Mouse (Mus musculus): ENCODE results near the gene Spns3. TPM values are rescaled to one million over a fixed set of nuclear protein-coding genes. Genes with fewer than 3 reads are reported as not detected.

The Spns3 gene
- polyA plus RNA-seq, 1 experiment from 2014 or later: 0.25 TPM

- H3K9ac ChIP-seq (ENCODE audit: low read length): no peak overlapping the region
- H3K9me3 ChIP-seq (ENCODE audit: control insufficient read depth, low read length): no peaks in the 10 kb centered on the region
- no peak overlapping the region for H3K4me2 ChIP-seq (ENCODE audit: low read depth, low read length)
- peaks cover 7% of the 10 kb centered on the region for H3K4me1 ChIP-seq (replicated peaks; ENCODE audit: control insufficient read depth, insufficient read depth, low read length)
- WGBS: 90% methylated on average over 4 of the region's 4 CpGs
- H3K27me3 ChIP-seq (ENCODE audit: control insufficient read depth, insufficient read depth, low read depth, low read length): no peaks in the 10 kb centered on the region
- no peak for ATAC-seq (ENCODE audit: low read depth)
- H3K36me3 ChIP-seq (ENCODE audit: control insufficient read depth, insufficient read depth, low read length): no peaks in the 10 kb centered on the region
- H3K4me3 ChIP-seq (ENCODE audit: low read length): no peak overlapping the region
- no peak overlapping the region for H3K27ac ChIP-seq (ENCODE audit: low read length)
Measured at GRCm38 (mm10) chr11:72526190-72526589, 24.1 kb downstream of the Spns3 start.

- H3K36me3 ChIP-seq (ENCODE audit: control insufficient read depth, insufficient read depth, low read length): no peaks in the 10 kb centered on the region
- H3K4me2 ChIP-seq (ENCODE audit: low read depth, low read length): no peak overlapping the region
- H3K27me3 ChIP-seq (ENCODE audit: control insufficient read depth, insufficient read depth, low read depth, low read length): no peaks in the 10 kb centered on the region
- no peaks in the 10 kb centered on the region for H3K9me3 ChIP-seq (ENCODE audit: control insufficient read depth, low read length)
- no peak for ATAC-seq (ENCODE audit: low read depth)
- no peak overlapping the region for H3K4me3 ChIP-seq (ENCODE audit: low read length)
- no peak overlapping the region for H3K9ac ChIP-seq (ENCODE audit: low read length)
- H3K4me1 ChIP-seq (replicated peaks; ENCODE audit: control insufficient read depth, insufficient read depth, low read length): peaks cover 7% of the 10 kb centered on the region
- no peak overlapping the region for H3K27ac ChIP-seq (ENCODE audit: low read length)
- WGBS: 35% methylated on average over 4 of the region's 4 CpGs
Measured at GRCm38 (mm10) chr11:72523711-72524110, 26.6 kb downstream of the Spns3 start.

DNA sequence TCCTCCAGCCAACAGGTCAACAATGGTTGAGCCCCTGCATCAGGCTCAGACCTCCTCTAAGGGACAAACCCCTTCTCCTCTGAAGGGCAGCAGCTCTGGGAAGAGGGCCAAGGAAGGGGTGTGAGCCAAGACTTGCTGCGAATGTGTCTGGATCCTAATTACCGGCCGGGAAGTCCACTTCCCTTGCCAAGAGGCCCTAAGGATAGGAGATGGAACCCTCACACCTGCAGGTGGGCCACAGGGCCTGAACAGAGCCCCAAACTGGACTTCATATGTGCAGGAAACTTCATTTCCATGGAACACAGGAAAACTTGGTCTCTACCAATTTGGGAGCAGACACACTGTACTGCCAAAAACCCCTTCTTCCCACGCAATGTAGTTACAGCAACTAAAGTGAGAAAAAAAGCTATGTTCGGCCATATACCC is 27.7 kb downstream of the Spns3 start:
- Histone ChIP-seq H3K27ac (ENCODE audit: low read length) (no peak overlapping the region), H3K4me1 (replicated peaks; ENCODE audit: control insufficient read depth, insufficient read depth, low read length) (peaks cover 7% of the 10 kb centered on the region), H3K9ac (ENCODE audit: low read length) (no peak overlapping the region), H3K4me2 (ENCODE audit: low read depth, low read length) (no peak overlapping the region), H3K27me3 (ENCODE audit: control insufficient read depth, insufficient read depth, low read depth, low read length) (no peaks in the 10 kb centered on the region), H3K9me3 (ENCODE audit: control insufficient read depth, low read length) (no peaks in the 10 kb centered on the region), H3K4me3 (ENCODE audit: low read length) (no peak overlapping the region), H3K36me3 (ENCODE audit: control insufficient read depth, insufficient read depth, low read length) (no peaks in the 10 kb centered on the region)
- 38% methylated on average over 5 of the region's 5 CpGs for WGBS
- ATAC-seq (ENCODE audit: low read depth): 0 out of 2 replicates have a peak, but pooled peaks have one; percentile 54

DNA sequence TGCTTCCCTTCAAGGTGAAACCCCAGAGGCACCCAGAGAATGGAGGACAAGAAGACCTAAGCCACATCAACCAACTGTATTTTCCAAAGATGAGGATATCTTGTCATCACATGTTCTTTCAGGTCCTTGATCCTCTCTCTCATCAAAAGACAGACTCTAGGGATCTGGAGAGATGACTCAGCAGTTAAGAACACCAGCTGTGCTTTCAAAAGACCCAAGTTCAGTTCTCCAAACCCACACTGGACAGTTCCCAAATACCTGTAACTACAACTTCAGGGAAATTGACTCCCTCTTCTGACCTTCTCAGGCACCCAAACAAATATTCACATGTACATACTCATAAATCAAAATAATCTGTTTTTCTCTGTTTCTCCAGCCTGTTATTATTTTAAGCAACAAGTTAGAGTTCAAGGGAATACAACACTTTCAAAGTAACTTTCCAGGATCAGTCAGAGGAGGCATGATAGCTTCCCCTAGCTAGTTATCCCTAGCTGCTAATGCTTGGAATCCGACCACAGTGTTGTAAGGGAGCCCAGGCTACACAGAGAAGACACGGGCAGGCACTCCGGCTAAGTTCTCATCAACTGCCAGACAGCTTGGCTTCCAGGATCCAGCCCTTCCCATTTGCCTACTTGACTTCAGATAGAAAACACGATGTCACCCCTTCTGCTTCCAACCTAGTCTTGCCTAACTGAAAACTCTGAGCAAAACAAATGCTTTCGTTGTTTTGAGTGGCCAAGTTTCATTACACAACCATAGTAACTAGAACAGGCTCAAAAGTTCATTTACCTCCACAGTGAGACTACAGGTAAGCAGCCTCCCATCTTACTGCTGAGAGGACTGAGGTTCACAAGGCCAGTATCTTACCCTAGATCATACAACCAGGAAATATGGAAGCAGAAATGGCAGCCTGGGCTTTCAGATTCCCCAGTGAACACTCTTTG is 28.4 kb downstream of the Spns3 start:
- Histone ChIP-seq H3K27me3 (ENCODE audit: control insufficient read depth, insufficient read depth, low read depth, low read length) (no peaks in the 10 kb centered on the region), H3K27ac (ENCODE audit: low read length) (no peak overlapping the region), H3K36me3 (ENCODE audit: control insufficient read depth, insufficient read depth, low read length) (no peaks in the 10 kb centered on the region), H3K9me3 (ENCODE audit: control insufficient read depth, low read length) (no peaks in the 10 kb centered on the region), H3K4me2 (ENCODE audit: low read depth, low read length) (no peak overlapping the region), H3K9ac (ENCODE audit: low read length) (no peak overlapping the region), H3K4me3 (ENCODE audit: low read length) (no peak overlapping the region), H3K4me1 (replicated peaks; ENCODE audit: control insufficient read depth, insufficient read depth, low read length) (peaks cover 7% of the 10 kb centered on the region)
- 70% methylated on average over 5 of the region's 5 CpGs for WGBS
- ATAC-seq (ENCODE audit: low read depth): no peak

DNA sequence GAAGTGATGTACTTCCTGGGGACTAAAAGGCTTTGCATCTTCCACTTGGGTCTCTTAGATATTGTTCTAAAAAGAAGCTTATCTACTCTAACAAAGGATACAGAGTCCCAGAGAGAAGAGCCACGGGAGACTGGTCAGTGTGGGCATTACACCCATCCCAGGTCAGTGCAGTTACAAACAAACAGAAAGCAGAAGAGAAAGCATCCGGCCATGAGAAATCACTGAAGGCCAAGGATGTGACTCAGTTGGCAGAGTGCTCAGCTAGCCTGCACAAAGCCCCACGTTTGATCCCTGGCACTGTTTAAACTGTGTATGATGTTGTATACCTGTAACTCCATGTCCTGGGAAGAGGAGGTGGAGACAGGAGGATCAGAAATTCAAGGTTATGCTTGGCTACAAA is 30.4 kb downstream of the Spns3 start:
- H3K9ac ChIP-seq (ENCODE audit: low read length): no peak overlapping the region
- peaks cover 7% of the 10 kb centered on the region for H3K4me1 ChIP-seq (replicated peaks; ENCODE audit: control insufficient read depth, insufficient read depth, low read length)
- no peaks in the 10 kb centered on the region for H3K9me3 ChIP-seq (ENCODE audit: control insufficient read depth, low read length)
- ATAC-seq (ENCODE audit: low read depth): no peak
- no peaks in the 10 kb centered on the region for H3K27me3 ChIP-seq (ENCODE audit: control insufficient read depth, insufficient read depth, low read depth, low read length)
- H3K4me3 ChIP-seq (ENCODE audit: low read length): no peak overlapping the region
- WGBS: 54% methylated on average over 3 of the region's 3 CpGs
- H3K36me3 ChIP-seq (ENCODE audit: control insufficient read depth, insufficient read depth, low read length): no peaks in the 10 kb centered on the region
- H3K27ac ChIP-seq (ENCODE audit: low read length): no peak overlapping the region; the same call in 1 of the 2 replicates
- H3K4me2 ChIP-seq (ENCODE audit: low read depth, low read length): no peak overlapping the region

DNA sequence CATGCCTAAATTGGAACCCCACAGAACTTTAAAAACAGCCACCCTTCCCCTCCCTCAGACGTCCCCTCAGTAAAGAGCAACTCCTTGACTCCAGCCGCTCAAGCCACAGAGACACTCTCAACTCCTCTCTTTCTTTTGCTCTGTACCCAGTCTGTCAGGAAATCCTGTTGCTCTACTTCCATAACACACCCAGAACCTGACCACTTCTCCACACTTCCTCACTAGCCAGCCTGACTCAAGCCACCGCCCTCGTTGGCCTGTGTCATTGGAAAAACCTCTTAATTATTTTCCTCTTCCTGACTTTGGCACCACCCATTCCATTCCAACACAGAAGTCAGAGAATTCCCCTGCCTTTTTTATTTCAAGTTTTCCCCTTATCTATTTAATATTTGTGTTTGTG is 31.1 kb downstream of the Spns3 start:
- Histone ChIP-seq H3K27ac (ENCODE audit: low read length) (no peak overlapping the region), H3K4me1 (replicated peaks; ENCODE audit: control insufficient read depth, insufficient read depth, low read length) (peaks cover 7% of the 10 kb centered on the region), H3K4me3 (ENCODE audit: low read length) (no peak overlapping the region), H3K4me2 (ENCODE audit: low read depth, low read length) (no peak overlapping the region), H3K9me3 (ENCODE audit: control insufficient read depth, low read length) (no peaks in the 10 kb centered on the region), H3K27me3 (ENCODE audit: control insufficient read depth, insufficient read depth, low read depth, low read length) (no peaks in the 10 kb centered on the region), H3K36me3 (ENCODE audit: control insufficient read depth, insufficient read depth, low read length) (no peaks in the 10 kb centered on the region), H3K9ac (ENCODE audit: low read length) (no peak overlapping the region)
- WGBS: 45% methylated on average over 4 of the region's 4 CpGs
- peak; percentile 56; the same call in 1 of the 2 replicates for ATAC-seq (ENCODE audit: low read depth)

DNA sequence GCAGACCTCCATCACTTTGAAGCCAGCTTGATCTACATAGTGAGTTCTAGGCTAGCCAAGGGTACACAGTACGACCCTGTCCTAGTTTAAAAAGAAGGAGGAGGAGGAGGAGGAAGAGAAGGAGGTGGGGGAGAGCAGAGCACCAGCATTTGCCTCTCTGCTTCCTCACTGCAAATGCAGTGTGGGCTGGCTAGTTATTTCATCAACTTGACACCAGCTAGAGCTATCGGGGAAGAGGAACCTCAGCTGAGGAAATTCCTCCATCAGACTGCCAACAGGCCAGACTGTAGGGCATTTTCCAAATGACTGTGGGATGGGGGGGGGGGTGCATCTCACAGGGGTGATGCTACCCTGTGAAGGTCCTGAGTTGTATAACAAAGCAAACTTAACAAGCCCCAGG is 31.9 kb downstream of the Spns3 start:
- no peak for ATAC-seq (ENCODE audit: low read depth)
- Histone ChIP-seq H3K27ac (ENCODE audit: low read length) (no peak overlapping the region), H3K4me2 (ENCODE audit: low read depth, low read length) (no peak overlapping the region), H3K4me3 (ENCODE audit: low read length) (no peak overlapping the region), H3K9me3 (ENCODE audit: control insufficient read depth, low read length) (no peaks in the 10 kb centered on the region), H3K27me3 (ENCODE audit: control insufficient read depth, insufficient read depth, low read depth, low read length) (no peaks in the 10 kb centered on the region), H3K4me1 (replicated peaks; ENCODE audit: control insufficient read depth, insufficient read depth, low read length) (peaks cover 7% of the 10 kb centered on the region), H3K36me3 (ENCODE audit: control insufficient read depth, insufficient read depth, low read length) (no peaks in the 10 kb centered on the region), H3K9ac (ENCODE audit: low read length) (no peak overlapping the region)
- WGBS: 49% methylated on average over 2 of the region's 2 CpGs

GRCm38 (mm10) chr11:72514967-72515366 is 35.3 kb downstream of the Spns3 start:
- no peak overlapping the region for H3K4me2 ChIP-seq (ENCODE audit: low read depth, low read length)
- H3K36me3 ChIP-seq (ENCODE audit: control insufficient read depth, insufficient read depth, low read length): no peaks in the 10 kb centered on the region
- H3K4me1 ChIP-seq (replicated peaks; ENCODE audit: control insufficient read depth, insufficient read depth, low read length): no peaks in the 10 kb centered on the region
- H3K27me3 ChIP-seq (ENCODE audit: control insufficient read depth, insufficient read depth, low read depth, low read length): no peaks in the 10 kb centered on the region
- no peak for ATAC-seq (ENCODE audit: low read depth)
- H3K27ac ChIP-seq (ENCODE audit: low read length): no peak overlapping the region
- 55% methylated on average over 3 of the region's 3 CpGs for WGBS
- H3K4me3 ChIP-seq (ENCODE audit: low read length): no peak overlapping the region
- no peak overlapping the region for H3K9ac ChIP-seq (ENCODE audit: low read length)
- H3K9me3 ChIP-seq (ENCODE audit: control insufficient read depth, low read length): no peaks in the 10 kb centered on the region

- Histone ChIP-seq H3K9ac (ENCODE audit: low read length) (no peak overlapping the region), H3K27ac (ENCODE audit: low read length) (no peak overlapping the region), H3K36me3 (ENCODE audit: control insufficient read depth, insufficient read depth, low read length) (no peaks in the 10 kb centered on the region), H3K9me3 (ENCODE audit: control insufficient read depth, low read length) (no peaks in the 10 kb centered on the region), H3K4me2 (ENCODE audit: low read depth, low read length) (no peak overlapping the region), H3K27me3 (ENCODE audit: control insufficient read depth, insufficient read depth, low read depth, low read length) (no peaks in the 10 kb centered on the region), H3K4me1 (replicated peaks; ENCODE audit: control insufficient read depth, insufficient read depth, low read length) (no peaks in the 10 kb centered on the region), H3K4me3 (ENCODE audit: low read length) (no peak overlapping the region)
- 88% methylated on average over 5 of the region's 5 CpGs for WGBS
- ATAC-seq (ENCODE audit: low read depth): no peak
Measured at GRCm38 (mm10) chr11:72508651-72509050, 41.7 kb downstream of the Spns3 start.

All from lung, embryonic 16.5 days (tissue).